Mouse (Mus musculus) midbrain, embryonic 14.5 days (tissue): ENCODE results near the gene Tmem8. TPM values are rescaled to one million over a fixed set of nuclear protein-coding genes. Genes with fewer than 3 reads are reported as not detected.

Source experiments
- ATAC-seq: fragments of 200-750 bp; cut with Nextera tagmentation; 2 replicates; pipeline ENCODE4 v1.8.0; 2017; ENCODE audit warnings: moderate number of reproducible peaks, moderate library complexity; ENCODE audit not compliant: low FRiP score, low TSS enrichment
- DNase-seq: peaks from one replicate; pipeline ENCODE4 v3.0.0-alpha.2; 2015
- H3K27ac ChIP-seq: fragments of 300-500 bp; sonication (generic); replicated peaks from 2 replicates; pipeline ENCODE4 v1.5.1; 2014; ENCODE audit warnings: mild to moderate bottlenecking, low read depth, low read length, moderate library complexity
- H3K27me3 ChIP-seq: fragments of 300-500 bp; sonication (generic); 2 replicates; pipeline ENCODE4 v1.6.1; 2014; ENCODE audit warnings: low read length, control low read depth, mixed read lengths; ENCODE audit not compliant: control insufficient read depth, insufficient read depth
- H3K36me3 ChIP-seq: fragments of 300-500 bp; sonication (generic); 2 replicates; pipeline ENCODE4 v1.6.1; 2014; ENCODE audit warnings: low read length, control low read depth; ENCODE audit not compliant: control insufficient read depth, insufficient read depth
- H3K4me1 ChIP-seq: fragments of 300-500 bp; sonication (generic); 2 replicates; pipeline ENCODE4 v1.6.1; 2014; ENCODE audit warnings: mild to moderate bottlenecking, antibody characterized with exemption, low read length, control low read depth; ENCODE audit not compliant: control insufficient read depth, insufficient read depth
- H3K4me2 ChIP-seq: fragments of 300-500 bp; sonication (generic); 2 replicates; pipeline ENCODE4 v1.6.1; 2014; ENCODE audit warnings: mild to moderate bottlenecking, low read length, moderate library complexity
- H3K4me3 ChIP-seq: fragments of 300-500 bp; sonication (generic); replicated peaks from 2 replicates; pipeline ENCODE4 v1.5.1; 2014; ENCODE audit warnings: low read depth, low read length
- H3K9ac ChIP-seq: fragments of 300-500 bp; sonication (generic); replicated peaks from 2 replicates; pipeline ENCODE4 v1.6.1; 2014; ENCODE audit warnings: mild to moderate bottlenecking, low read length, moderate library complexity
- H3K9me3 ChIP-seq: fragments of 300-500 bp; sonication (generic); 2 replicates; pipeline ENCODE4 v1.6.1; 2016; ENCODE audit warnings: low read length, control low read depth, mixed read lengths; ENCODE audit not compliant: control insufficient read depth
- WGBS: fragments of 180-500 bp; shearing (Covaris S2); extraction: QIAGEN DNeasy Blood & Tissue Kit; methylation state at CpG from one replicate; pipeline ENCODE4 v1.1.7; 2014; 5-methylcytosine and 5-hydroxymethylcytosine counted together
- polyA plus RNA-seq: library from polyadenylated mRNA; unstranded; fragments of >200 nt; fragmentation: Nextera tagmentation; extraction: Ambion mirVana; gene quantifications from 2 replicates; pipeline ENCODE4 v1.2.1, GENCODE M21; 2014

Tmem8 gene
- polyA plus RNA-seq: 2.4 and 2.9 TPM in 2 replicates

DNA sequence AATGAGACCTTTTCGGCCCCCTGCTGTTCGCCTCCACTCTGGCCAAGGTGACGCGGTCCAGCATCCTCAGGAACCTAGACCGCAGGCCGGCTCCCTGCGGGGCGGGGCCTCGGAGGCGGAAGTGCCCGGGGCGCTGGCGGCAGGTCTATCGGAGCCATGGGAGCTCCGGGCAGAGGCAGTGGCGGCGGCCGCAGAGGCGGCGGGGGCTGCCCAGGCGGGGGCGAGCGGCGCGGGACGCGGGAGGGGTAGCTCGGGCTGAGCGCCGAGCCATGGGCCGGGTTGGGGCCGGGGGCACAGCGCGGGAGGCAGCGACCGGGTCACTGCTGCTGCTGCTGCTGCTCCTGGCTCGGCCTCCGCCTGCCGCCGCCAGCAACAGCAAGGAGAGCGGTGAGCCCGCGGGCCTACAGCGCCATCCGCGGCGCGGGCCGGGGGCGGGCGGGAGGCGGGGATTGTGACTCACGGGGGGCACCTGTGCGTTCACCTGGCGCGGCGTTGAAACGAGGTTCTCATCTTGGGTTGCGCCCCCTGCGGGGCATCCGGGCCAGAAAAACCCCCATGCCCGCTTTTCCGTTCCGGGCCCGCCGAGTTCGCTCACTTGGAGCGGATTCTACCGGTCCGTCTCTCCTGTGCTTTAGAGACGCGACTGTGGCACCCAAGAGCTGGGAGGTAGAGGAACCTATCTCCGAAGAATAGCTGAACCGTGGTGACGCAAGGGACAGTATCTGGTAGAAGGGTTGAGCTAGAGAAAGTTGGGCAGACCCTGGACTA lies at the start of gene Tmem8:
Tmem8 (plus strand) TSS at position 119 of the 768 bp plus-strand sequence.
- Histone ChIP-seq H3K27ac (0 out of 2 replicates have a peak within 1 kb of the TSS, but pooled peaks have one; percentile 41), H3K4me3 (peak within 1 kb of the TSS; percentile 70), H3K4me1 (peaks cover 7% of the 10 kb centered on the region), H3K4me2 (peak within 1 kb of the TSS; percentile 92), H3K27me3 (peaks cover 43% of the 10 kb centered on the region), H3K9ac (peak within 1 kb of the TSS; percentile 83), H3K9me3 (no peaks in the 10 kb centered on the region), H3K36me3 (no peaks in the 10 kb centered on the region)
- ATAC-seq: peak; percentile 63
- WGBS: under 1% methylated on average over 68 of the region's 75 CpGs
- peak; percentile 82 for DNase-seq

DNA sequence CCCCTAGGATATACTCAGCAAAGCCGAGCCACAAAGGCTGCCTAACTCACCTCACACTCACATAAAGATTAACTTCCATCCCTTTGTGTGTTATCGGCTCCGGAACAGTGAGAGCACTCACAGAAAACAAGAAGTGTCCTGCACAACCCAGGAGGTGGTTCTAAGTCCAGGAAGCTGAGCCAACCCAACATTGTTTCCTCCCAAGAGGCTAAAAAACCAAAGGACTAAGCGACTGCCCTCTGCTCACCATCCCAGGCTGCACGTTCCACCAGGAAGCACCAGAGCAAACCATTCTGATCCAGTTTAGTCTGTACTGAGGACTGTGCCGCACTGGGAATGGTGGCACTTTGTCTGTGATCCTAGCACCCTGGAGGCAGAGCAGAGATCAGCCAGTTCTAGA lies 48.2 kb upstream of the Tmem8 start:
- ATAC-seq (no peak), DNase-seq (no peak)
- Histone ChIP-seq H3K36me3 (peaks cover 29% of the 10 kb centered on the region), H3K27ac (no peak overlapping the region), H3K9me3 (no peaks in the 10 kb centered on the region), H3K27me3 (no peaks in the 10 kb centered on the region), H3K9ac (no peak overlapping the region), H3K4me2 (peak overlapping the region; percentile 100), H3K4me3 (0 out of 2 replicates have a peak overlapping the region, but pooled peaks have one; percentile 0), H3K4me1 (peaks cover 39% of the 10 kb centered on the region)
- 65% methylated on average over 6 of the region's 6 CpGs for WGBS

GRCm38 (mm10) chr17:26066488-26067020 lies 46.5 kb upstream of the Tmem8 start:
- Histone ChIP-seq H3K4me3 (peak overlapping the region; percentile 83), H3K4me1 (peaks cover 38% of the 10 kb centered on the region), H3K27me3 (no peaks in the 10 kb centered on the region), H3K9me3 (no peaks in the 10 kb centered on the region), H3K27ac (no peak overlapping the region), H3K4me2 (peak overlapping the region; percentile 100), H3K36me3 (peaks cover 19% of the 10 kb centered on the region), H3K9ac (peak overlapping the region; percentile 91)
- ATAC-seq (no peak), DNase-seq (no peak)
- 92% methylated on average over 7 of the region's 7 CpGs for WGBS

- Histone ChIP-seq H3K4me1 (peaks cover 38% of the 10 kb centered on the region), H3K4me2 (peak overlapping the region; percentile 100), H3K36me3 (peaks cover 15% of the 10 kb centered on the region), H3K27ac (peak overlapping the region; percentile 95), H3K9me3 (no peaks in the 10 kb centered on the region), H3K9ac (peak overlapping the region; percentile 91), H3K4me3 (peak overlapping the region; percentile 83), H3K27me3 (no peaks in the 10 kb centered on the region)
- ATAC-seq (no peak), DNase-seq (peak; percentile 41)
- under 1% methylated on average over 44 of the region's 44 CpGs for WGBS
Measured at GRCm38 (mm10) chr17:26068024-26068830, 44.9 kb upstream of the Tmem8 start.

DNA sequence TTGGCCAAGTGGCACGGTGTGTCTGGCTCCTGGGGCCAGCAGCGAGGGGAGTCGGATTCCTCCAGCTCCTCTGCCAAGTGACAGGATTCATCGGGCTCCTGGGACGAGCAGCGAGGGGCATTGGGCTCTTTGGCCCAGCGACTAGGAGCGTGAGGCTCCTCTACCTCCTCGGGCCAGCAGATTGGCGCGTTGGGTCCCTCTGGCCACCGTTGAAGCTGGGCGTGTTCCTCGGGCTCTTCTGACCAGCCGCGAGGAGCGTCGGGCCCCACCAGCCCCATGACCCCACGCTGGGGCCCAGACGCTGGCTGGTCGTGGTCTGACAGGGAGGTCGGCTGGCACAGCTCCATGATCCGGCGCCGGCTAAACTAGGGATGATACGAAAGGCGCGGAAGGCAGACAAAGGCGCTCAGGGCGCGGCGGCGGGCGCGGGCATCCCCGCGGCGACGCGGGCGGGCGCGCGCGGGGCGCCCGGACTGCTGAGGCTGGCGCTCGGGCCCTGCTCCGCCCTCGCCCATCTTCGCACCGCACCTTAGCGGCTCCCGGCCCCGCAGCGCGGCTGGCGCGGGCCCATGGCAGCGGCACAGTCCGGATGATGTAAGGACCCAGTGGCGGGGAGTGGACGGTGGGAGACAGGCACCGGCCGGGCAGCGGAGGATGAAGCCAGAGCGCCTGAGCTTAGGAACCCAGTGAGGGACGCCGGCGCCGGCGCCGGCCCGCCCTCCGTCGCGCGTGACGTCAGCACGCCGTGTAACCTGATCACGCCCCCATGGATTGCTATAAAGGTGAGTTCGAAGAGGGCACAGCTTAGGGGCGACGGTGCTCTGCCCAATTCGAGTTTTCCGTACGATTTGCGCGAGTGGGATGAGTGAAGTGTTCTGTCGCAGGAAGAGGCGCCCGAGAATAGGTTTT lies 44.0 kb upstream of the Tmem8 start, which contains the start of gene Rab11fip3:
Rab11fip3 (minus strand) TSS at position 725 of the 909 bp plus-strand sequence.
- H3K4me2 ChIP-seq: peak within 1 kb of the TSS; percentile 100
- peak within 1 kb of the TSS; percentile 95 for H3K27ac ChIP-seq
- peak; percentile 94 for ATAC-seq
- DNase-seq: peak; percentile 97
- H3K9ac ChIP-seq: peak within 1 kb of the TSS; percentile 91
- peaks cover 11% of the 10 kb centered on the region for H3K36me3 ChIP-seq
- peaks cover 37% of the 10 kb centered on the region for H3K4me1 ChIP-seq
- peak within 1 kb of the TSS; percentile 83 for H3K4me3 ChIP-seq
- no peaks in the 10 kb centered on the region for H3K9me3 ChIP-seq
- under 1% methylated on average over 89 of the region's 94 CpGs for WGBS
- no peaks in the 10 kb centered on the region for H3K27me3 ChIP-seq

DNA sequence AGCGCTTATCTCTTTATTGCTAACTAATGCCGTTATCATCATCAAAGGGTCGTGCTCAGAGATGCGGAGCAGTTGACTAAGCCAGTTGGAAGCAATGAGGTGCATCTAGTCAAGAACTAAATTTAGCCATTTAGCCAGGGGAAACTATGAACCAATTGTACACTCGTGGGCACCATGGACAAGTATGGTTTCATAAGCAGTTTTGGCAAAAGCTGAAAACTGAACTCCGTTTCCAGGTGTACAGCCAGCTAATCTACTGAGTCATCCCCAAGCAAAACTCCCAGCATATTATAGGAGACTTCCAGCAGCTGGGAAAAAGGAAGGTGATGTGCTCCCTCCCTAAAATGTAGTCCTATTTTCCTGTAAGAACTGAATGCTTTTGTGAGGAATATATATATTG lies 43.0 kb upstream of the Tmem8 start:
- Histone ChIP-seq H3K4me3 (peak overlapping the region; percentile 83), H3K27ac (no peak overlapping the region), H3K4me2 (peak overlapping the region; percentile 100), H3K36me3 (peaks cover 2% of the 10 kb centered on the region), H3K27me3 (no peaks in the 10 kb centered on the region), H3K9me3 (no peaks in the 10 kb centered on the region), H3K4me1 (peaks cover 26% of the 10 kb centered on the region), H3K9ac (0 out of 2 replicates have a peak overlapping the region, but pooled peaks have one; percentile 91)
- 39% methylated on average over 6 of the region's 6 CpGs for WGBS
- DNase-seq (no peak), ATAC-seq (no peak)

DNA sequence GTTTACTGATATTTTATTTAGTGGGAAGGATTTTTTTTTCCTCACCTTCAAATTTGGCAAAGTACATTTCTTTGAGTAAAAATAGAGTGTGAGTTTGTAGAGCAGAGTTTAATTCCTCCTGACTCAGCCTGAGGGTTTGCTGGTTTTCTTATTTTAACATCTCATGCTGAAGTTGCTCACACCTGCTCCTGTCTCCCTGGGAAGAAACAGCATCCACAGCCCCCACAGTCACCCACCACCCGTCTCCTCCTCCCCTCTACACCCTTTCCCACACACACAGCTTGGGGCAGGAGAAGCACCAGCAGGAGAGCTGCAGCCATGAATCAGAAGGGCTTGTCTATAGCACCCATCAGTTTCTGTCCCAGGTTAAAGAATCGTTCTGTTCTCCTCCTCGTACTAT lies 37.9 kb upstream of the Tmem8 start:
- Histone ChIP-seq H3K4me1 (peaks cover under 1% of the 10 kb centered on the region; the same call in 1 of the 2 replicates), H3K27me3 (no peaks in the 10 kb centered on the region), H3K27ac (no peak overlapping the region), H3K4me3 (no peak overlapping the region), H3K4me2 (no peak overlapping the region), H3K36me3 (no peaks in the 10 kb centered on the region), H3K9ac (no peak overlapping the region), H3K9me3 (no peaks in the 10 kb centered on the region)
- no peak for DNase-seq
- no peak for ATAC-seq
- WGBS: 64% methylated on average over 3 of the region's 3 CpGs

- Histone ChIP-seq H3K9me3 (no peaks in the 10 kb centered on the region), H3K4me1 (no peaks in the 10 kb centered on the region), H3K9ac (no peak overlapping the region), H3K4me3 (no peak overlapping the region), H3K27me3 (no peaks in the 10 kb centered on the region), H3K36me3 (peaks cover 8% of the 10 kb centered on the region; the same call in 1 of the 2 replicates), H3K4me2 (no peak overlapping the region), H3K27ac (no peak overlapping the region)
- no peak for DNase-seq
- no peak for ATAC-seq
- 73% methylated on average over 2 of the region's 2 CpGs for WGBS
Measured at GRCm38 (mm10) chr17:26078851-26079250, 34.2 kb upstream of the Tmem8 start.
